Comparison of ENCODE assay signal across 8 mouse cellular contexts in genomic region chr11:50130811-50131766, GRCm38 (mm10). TPM values are rescaled to one million over a fixed set of nuclear protein-coding genes. Genes with fewer than 3 reads are reported as not detected.
DNase-seq lines count a peak whose midpoint lies in the region; ATAC-seq and TF ChIP-seq lines count a peak whose summit lies in the region.

TSS of gene Tbc1d9b (plus strand) at chr11:50131396.

- peak within 1 kb of the TSS; percentile 91 for H3K4me3 ChIP-seq in embryonic facial prominence, embryonic 13.5 days
- peak within 1 kb of the TSS; percentile 56 for H3K4me3 ChIP-seq in heart, adult 2 months
- H3K4me3 ChIP-seq in limb, embryonic 13.5 days, result peak within 1 kb of the TSS; percentile 89
- H3K4me3 ChIP-seq in midbrain, embryonic 16.5 days (ENCODE audit: low read depth, low read length), result peak within 1 kb of the TSS; percentile 90

- peak; percentile 46; the same call in 1 of the 2 replicates for TF ChIP-seq EP300 in heart, adult 2 months (IDR thresholded peaks at IDR 0.05; ENCODE audit: insufficient read depth, low read depth, low read length)

- H3K9ac ChIP-seq in embryonic facial prominence, embryonic 13.5 days, result peak within 1 kb of the TSS; percentile 99
- peak within 1 kb of the TSS; percentile 96 for H3K9ac ChIP-seq in heart, adult 2 months (ENCODE audit: low read depth, low read length)
- H3K9ac ChIP-seq in limb, embryonic 13.5 days, result peak within 1 kb of the TSS; percentile 98
- H3K9ac ChIP-seq in midbrain, embryonic 16.5 days (ENCODE audit: low read depth, low read length), result peak within 1 kb of the TSS; percentile 100

- peak within 1 kb of the TSS; percentile 92 for H3K4me2 ChIP-seq in embryonic facial prominence, embryonic 13.5 days
- H3K4me2 ChIP-seq in limb, embryonic 13.5 days (replicated peaks), result peak within 1 kb of the TSS; percentile 79
- peak within 1 kb of the TSS; percentile 77 for H3K4me2 ChIP-seq in midbrain, embryonic 16.5 days (ENCODE audit: low read length)

- intact Hi-C loops in heart, adult 2 months (cut with DNase I), result loop anchor here (1.0 to 5.0 kb wide), 2 partner anchors 145 to 229 kb away; partner anchors contain the start of gene Rasgef1c

- H3K27me3 ChIP-seq in embryonic facial prominence, embryonic 13.5 days, result no peaks in the 10 kb centered on the region
- no peaks in the 10 kb centered on the region for H3K27me3 ChIP-seq in heart, adult 2 months (ENCODE audit: control insufficient read depth, insufficient read depth, low read length)
- no peaks in the 10 kb centered on the region for H3K27me3 ChIP-seq in limb, embryonic 13.5 days
- no peaks in the 10 kb centered on the region for H3K27me3 ChIP-seq in midbrain, embryonic 16.5 days (ENCODE audit: control insufficient read depth, insufficient read depth, low read depth, low read length)

- peak; percentile 66; the same call in 1 of the 2 replicates for TF ChIP-seq POLR2A in heart, adult 2 months (IDR thresholded peaks at IDR 0.05; ENCODE audit: insufficient read depth, low read depth, low read length)

- peaks cover 2% of the 10 kb centered on the region; the same call in 1 of the 2 replicates for H3K79me2 ChIP-seq in heart, adult 2 months (replicated peaks; ENCODE audit: control insufficient read depth, insufficient read depth, low read length)

- DNase-seq in 3134 (ENCODE audit: extremely low read depth, insufficient read length, low spot score), result peak; percentile 89
- DNase-seq in adrenal gland, postnatal 36 days, result peak; percentile 94 to 96
- DNase-seq in heart, adult 2 months, result peak; percentile 93
- peak; percentile 86 to 91 for DNase-seq in kidney, adult 8-10 months
- peak; percentile 93 to 94 for DNase-seq in spleen, postnatal 10 days (ENCODE audit: low spot score in 2 of 2)

- H3K9me3 ChIP-seq in embryonic facial prominence, embryonic 13.5 days, result no peaks in the 10 kb centered on the region
- no peaks in the 10 kb centered on the region for H3K9me3 ChIP-seq in limb, embryonic 13.5 days
- no peaks in the 10 kb centered on the region for H3K9me3 ChIP-seq in midbrain, embryonic 16.5 days (replicated peaks; ENCODE audit: control insufficient read depth, low read length, poor library complexity, severe bottlenecking)

- H3K36me3 ChIP-seq in embryonic facial prominence, embryonic 13.5 days, result peaks cover 12% of the 10 kb centered on the region
- H3K36me3 ChIP-seq in heart, adult 2 months (ENCODE audit: control insufficient read depth, insufficient read depth, low read length), result no peaks in the 10 kb centered on the region
- peaks cover 6% of the 10 kb centered on the region for H3K36me3 ChIP-seq in limb, embryonic 13.5 days
- no peaks in the 10 kb centered on the region; the same call in 1 of the 2 replicates for H3K36me3 ChIP-seq in midbrain, embryonic 16.5 days (ENCODE audit: control insufficient read depth, insufficient read depth, low read length)

- WGBS in embryonic facial prominence, embryonic 13.5 days, result under 1% methylated on average over 72 of the region's 77 CpGs
- WGBS in heart, adult 2 months, result under 1% methylated on average over 76 of the region's 77 CpGs
- under 1% methylated on average over 73 of the region's 77 CpGs for WGBS in limb, embryonic 13.5 days
- WGBS in midbrain, embryonic 16.5 days, result under 1% methylated on average over 70 of the region's 77 CpGs

- peak; percentile 75 for TF ChIP-seq CTCF in heart, adult 2 months (IDR thresholded peaks at IDR 0.05)

- ATAC-seq in embryonic facial prominence, embryonic 13.5 days (ENCODE audit: insufficient number of reproducible peaks, insufficient read depth, low FRiP score, low TSS enrichment, low read depth), result peak; percentile 85
- peak; percentile 93 for ATAC-seq in limb, embryonic 13.5 days (ENCODE audit: low FRiP score, low read depth)
- peak; percentile 94 for ATAC-seq in midbrain, embryonic 16.5 days

- H3K27ac ChIP-seq in embryonic facial prominence, embryonic 13.5 days, result peak within 1 kb of the TSS; percentile 78
- peak within 1 kb of the TSS; percentile 96 for H3K27ac ChIP-seq in heart, adult 2 months
- H3K27ac ChIP-seq in limb, embryonic 13.5 days, result peak within 1 kb of the TSS; percentile 80
- peak within 1 kb of the TSS; percentile 93 for H3K27ac ChIP-seq in midbrain, embryonic 16.5 days (ENCODE audit: low read length)

- H3K4me1 ChIP-seq in embryonic facial prominence, embryonic 13.5 days, result peaks cover 19% of the 10 kb centered on the region
- H3K4me1 ChIP-seq in heart, adult 2 months (ENCODE audit: control insufficient read depth, insufficient read depth, low read length), result peaks cover 13% of the 10 kb centered on the region
- peaks cover 21% of the 10 kb centered on the region for H3K4me1 ChIP-seq in limb, embryonic 13.5 days
- H3K4me1 ChIP-seq in midbrain, embryonic 16.5 days (ENCODE audit: control insufficient read depth, insufficient read depth, low read length), result peaks cover 14% of the 10 kb centered on the region

RNA-seq across cellular contexts. Expression of gene Tbc1d9b, which starts in this region (rescaled TPM):
- total RNA-seq in adrenal gland, postnatal 36 days (2021), result 100 to 1,000 TPM; 121 to 155 TPM
- 44.9 and 47.8 TPM in 2 replicates for polyA plus RNA-seq in embryonic facial prominence, embryonic 13.5 days (2015; fragmentation: Nextera tagmentation; extraction: Ambion mirVana)
- total RNA-seq in heart, adult 2 months (2021), result 10 to 100 TPM; 41.4 to 44.0 TPM
- polyA plus RNA-seq in heart, adult 2 months (2012; rRNA removed), result 30.9 and 39.6 TPM in 2 replicates
- 44.9 and 46.6 TPM in 2 replicates for polyA plus RNA-seq in limb, embryonic 13.5 days (2015; fragmentation: Nextera tagmentation; extraction: Ambion mirVana)
- polyA plus RNA-seq in midbrain, embryonic 16.5 days (2015; fragmentation: Nextera tagmentation; extraction: Ambion mirVana), result 38.3 and 38.4 TPM in 2 replicates

Comparison
In these comparisons a context has a peak if more than half of its experiments do, and no peak if none do; other contexts are left out.
1. Peak in every context shown above with its lines: DNase-seq, ATAC-seq, H3K4me3 ChIP-seq and H3K27ac ChIP-seq.